ENCODE assay signal across 12 mouse cellular contexts in the genomic region with DNA sequence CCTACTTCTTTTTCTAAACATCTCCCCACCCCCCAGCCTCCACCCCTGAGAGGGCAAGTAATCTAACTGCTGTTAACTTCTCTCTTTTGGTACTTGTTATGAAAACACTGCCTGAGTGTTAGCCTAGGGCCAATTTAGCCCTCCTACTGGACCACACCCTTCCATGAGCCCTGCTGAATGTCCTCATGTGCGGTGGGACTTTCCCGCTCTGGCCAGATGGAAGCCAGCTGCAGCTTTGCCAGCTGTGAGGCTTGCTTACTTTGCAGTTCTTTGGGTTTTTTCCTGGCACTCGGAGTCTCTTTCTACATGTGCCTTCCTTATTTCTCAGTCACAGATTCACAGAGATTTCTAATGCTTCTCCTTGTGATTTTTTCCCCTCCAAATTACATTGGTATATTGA. TPM values are rescaled to one million over a fixed set of nuclear protein-coding genes. Genes with fewer than 3 reads are reported as not detected.
A peak's percentile ranks its signal among the peaks of the same experiment; 100 is the strongest.
DNase-seq lines count a peak whose midpoint lies in the region; ATAC-seq and TF ChIP-seq lines count a peak whose summit lies in the region.
"Had no signal": no experiment of that assay in that cellular context is flagged by ENCODE, and none has a peak within 500 bp of the region (broad histone marks: within the 10 kb centered on the region; RNA-seq: fewer than 3 reads in every experiment).

No protein-coding gene starts in this region.

- DNase-seq in kidney, adult 9 months = peak; percentile 26
- DNase-seq in ES-CJ7 (ENCODE audit: low read depth, low spot score) = peak; percentile 19
- peak; percentile 73 for DNase-seq in gastrocnemius, adult 2 months
- peak; percentile 66 for DNase-seq in lung, postnatal 10 days
- no peak for DNase-seq in thymus, postnatal 10 days (ENCODE audit: low spot score in 2 of 2)
- DNase-seq in cerebellum, adult 9-10 months = no peak
- DNase-seq in MN1 (ENCODE audit: low spot score) = no peak
- DNase-seq: midbrain, embryonic 14.5 days had no signal

- no peaks in the 10 kb centered on the region for H3K27me3 ChIP-seq in kidney, embryonic 16.5 days (ENCODE audit: insufficient read depth, low read length)
- H3K27me3 ChIP-seq: stomach, embryonic 15.5 days had no signal

- no peaks in the 10 kb centered on the region for H3K36me3 ChIP-seq in kidney, embryonic 16.5 days (ENCODE audit: insufficient read depth, low read length)
- H3K36me3 ChIP-seq: limb, embryonic 12.5 days; stomach, embryonic 15.5 days had no signal

- H3K4me3 ChIP-seq in kidney, embryonic 16.5 days (ENCODE audit: low read length) = no peak overlapping the region
- H3K4me3 ChIP-seq in gastrocnemius, adult 2 months = no peak overlapping the region
- H3K4me3 ChIP-seq: limb, embryonic 12.5 days; stomach, embryonic 15.5 days had no signal

- no peaks in the 10 kb centered on the region for H3K9me3 ChIP-seq in kidney, embryonic 16.5 days (ENCODE audit: low read length)
- H3K9me3 ChIP-seq: limb, embryonic 12.5 days; stomach, embryonic 15.5 days had no signal

- H3K9ac ChIP-seq in kidney, embryonic 16.5 days (replicated peaks; ENCODE audit: low read length) = no peak overlapping the region
- H3K9ac ChIP-seq: limb, embryonic 12.5 days; stomach, embryonic 15.5 days had no signal

- intact Hi-C loops in gastrocnemius, adult 2 months (cut with DNase I) = no loop called here

- no peak for ATAC-seq in kidney, embryonic 16.5 days (ENCODE audit: low FRiP score, low TSS enrichment)

- no peak overlapping the region for H3K4me2 ChIP-seq in kidney, embryonic 16.5 days (replicated peaks; ENCODE audit: low read depth, low read length)
- H3K4me2 ChIP-seq: limb, embryonic 12.5 days; stomach, embryonic 15.5 days had no signal

- H3K27ac ChIP-seq in kidney, embryonic 16.5 days (ENCODE audit: low read length) = no peak overlapping the region
- peak overlapping the region; percentile 40 for H3K27ac ChIP-seq in gastrocnemius, adult 2 months
- H3K27ac ChIP-seq: kidney, postnatal 0 days; limb, embryonic 12.5 days; stomach, embryonic 15.5 days had no signal

- H3K4me1 ChIP-seq in kidney, embryonic 16.5 days (ENCODE audit: insufficient read depth, low read length) = peaks cover 6% of the 10 kb centered on the region; the same call in 1 of the 2 replicates

- no peak for TF ChIP-seq CTCF in gastrocnemius, adult 2 months (IDR thresholded peaks at IDR 0.05)

- WGBS in kidney, embryonic 16.5 days = 39% methylated on average over 3 of the region's 3 CpGs

RNA-seq across cellular contexts. Expression of a gene that starts 45.3 kb away (rescaled TPM):
- 93.2 and 105 TPM in 2 replicates for polyA plus RNA-seq in kidney, embryonic 16.5 days (2015; fragmentation: Nextera tagmentation; extraction: Ambion mirVana)
- total RNA-seq in gastrocnemius, adult 2 months (2021) = 10 to 100 TPM; 40.4 to 72.1 TPM

Comparison
In these comparisons a context has a peak if more than half of its experiments do, and no peak if none do; other contexts are left out.
1. DNase-seq: peak in kidney, adult 9 months (single experiment), ES-CJ7 (single experiment), gastrocnemius, adult 2 months (single experiment) and lung, postnatal 10 days (single experiment); none in thymus, postnatal 10 days (0 of 2), cerebellum, adult 9-10 months (single experiment) and MN1 (single experiment).